Mouse (Mus musculus): Measurements from ENCODE around the gene Cpn2.

- TF ChIP-seq CTCF (IDR thresholded peaks at IDR 0.05; ENCODE audit: low read depth) = peak; percentile 100
- TF ChIP-seq EP300 (optimal IDR thresholded peaks at IDR 0.05) = no peak
Observed at GRCm38 (mm10) chr16:30252003-30252418, 15.3 kb downstream of the Cpn2 start.

Measured in stomach, postnatal 0 days (tissue).